19 mouse cellular contexts compared by ENCODE assay signal in genomic region chr12:79442836-79443390, GRCm38 (mm10).
DNase-seq lines count a peak whose midpoint lies in the region; ATAC-seq and TF ChIP-seq lines count a peak whose summit lies in the region.
"Had no signal": no experiment of that assay in that cellular context is flagged by ENCODE, and none has a peak within 500 bp of the region (broad histone marks: within the 10 kb centered on the region; RNA-seq: fewer than 3 reads in every experiment).

No protein-coding gene starts in this region.

- TF ChIP-seq CTCF in spleen, adult 2 months (IDR thresholded peaks at IDR 0.05; ENCODE audit: extremely low read depth, insufficient read depth, insufficient read length, insufficient replicate concordance), result no peak
- no peak for TF ChIP-seq CTCF in hindbrain, postnatal 0 days (IDR thresholded peaks at IDR 0.05; ENCODE audit: low read depth)

- 0 out of 2 replicates have a peak overlapping the region, but pooled peaks have one; percentile 36 for H3K27ac ChIP-seq in kidney, embryonic 16.5 days (ENCODE audit: low read length)
- H3K27ac ChIP-seq in spleen, adult 2 months (ENCODE audit: insufficient read depth, low read length), result 0 out of 2 replicates have a peak overlapping the region, but pooled peaks have one; percentile 26
- H3K27ac ChIP-seq in hindbrain, postnatal 0 days, result no peak overlapping the region
- H3K27ac ChIP-seq: heart, embryonic 15.5 days; hindbrain, embryonic 10.5 days; limb, embryonic 13.5 days; liver, embryonic 15.5 days; midbrain, embryonic 10.5 days had no signal

- TF ChIP-seq POLR2A in spleen, adult 2 months (IDR thresholded peaks at IDR 0.05; ENCODE audit: low read depth, low read length), result no peak

- ATAC-seq in kidney, embryonic 16.5 days (ENCODE audit: low FRiP score, low TSS enrichment), result no peak
- ATAC-seq in hindbrain, postnatal 0 days, result no peak
- ATAC-seq in megakaryocyte, adult 5-6 weeks (ENCODE audit: poor library complexity, severe bottlenecking), result no peak
- ATAC-seq: forebrain, embryonic 14.5 days had no signal

- no peak for DNase-seq in kidney, adult 9 months
- DNase-seq in spleen, adult 2 months (ENCODE audit: low read depth in 1 of 2, low spot score in 2 of 2), result no peak
- DNase-seq in spleen, postnatal 14 days (ENCODE audit: low spot score in 2 of 2), result no peak
- DNase-seq in R1 (ENCODE audit: low read depth, low spot score), result peak; percentile 11
- no peak for DNase-seq in hindbrain, postnatal 0 days (ENCODE audit: low spot score)
- DNase-seq: adrenal gland, adult 2 months; cerebellum, adult 8-10 months; gastrocnemius, postnatal 25 days; kidney, adult 8-10 months; kidney, postnatal 4 days; lung, postnatal 4 days had no signal

- no peak overlapping the region for H3K4me3 ChIP-seq in kidney, embryonic 16.5 days (ENCODE audit: low read length)
- H3K4me3 ChIP-seq in spleen, adult 2 months (ENCODE audit: extremely low read depth, insufficient read depth, insufficient read length), result no peak overlapping the region
- no peak overlapping the region for H3K4me3 ChIP-seq in hindbrain, postnatal 0 days (ENCODE audit: low read length)
- H3K4me3 ChIP-seq: heart, embryonic 15.5 days; hindbrain, embryonic 10.5 days; limb, embryonic 13.5 days; liver, embryonic 15.5 days; midbrain, embryonic 10.5 days had no signal

- no peaks in the 10 kb centered on the region for H3K36me3 ChIP-seq in kidney, embryonic 16.5 days (ENCODE audit: insufficient read depth, low read length)
- H3K36me3 ChIP-seq in spleen, adult 2 months (ENCODE audit: control insufficient read depth, insufficient read depth, low read length), result no peaks in the 10 kb centered on the region
- no peaks in the 10 kb centered on the region for H3K36me3 ChIP-seq in hindbrain, postnatal 0 days (ENCODE audit: insufficient read depth, low read length)
- H3K36me3 ChIP-seq: heart, embryonic 15.5 days; hindbrain, embryonic 10.5 days; limb, embryonic 13.5 days; liver, embryonic 15.5 days; midbrain, embryonic 10.5 days had no signal

- 65% methylated on average over 6 of the region's 6 CpGs for WGBS in kidney, embryonic 16.5 days
- 80% methylated on average over 6 of the region's 6 CpGs for WGBS in spleen, adult 2 months
- 53% methylated on average over 6 of the region's 6 CpGs for WGBS in hindbrain, postnatal 0 days

- no peak overlapping the region for H3K4me2 ChIP-seq in kidney, embryonic 16.5 days (replicated peaks; ENCODE audit: low read depth, low read length)
- no peak overlapping the region for H3K4me2 ChIP-seq in hindbrain, postnatal 0 days (ENCODE audit: low read depth, low read length)
- H3K4me2 ChIP-seq: heart, embryonic 15.5 days; limb, embryonic 13.5 days; liver, embryonic 15.5 days had no signal

- no peaks in the 10 kb centered on the region for H3K27me3 ChIP-seq in kidney, embryonic 16.5 days (ENCODE audit: insufficient read depth, low read length)
- H3K27me3 ChIP-seq in spleen, adult 2 months (ENCODE audit: control insufficient read depth, insufficient read depth, low read length), result no peaks in the 10 kb centered on the region
- H3K27me3 ChIP-seq in hindbrain, postnatal 0 days (ENCODE audit: insufficient read depth, low read length), result no peaks in the 10 kb centered on the region
- H3K27me3 ChIP-seq: heart, embryonic 15.5 days; limb, embryonic 13.5 days; liver, embryonic 15.5 days had no signal

- no peaks in the 10 kb centered on the region for H3K9me3 ChIP-seq in kidney, embryonic 16.5 days (ENCODE audit: low read length)
- H3K9me3 ChIP-seq in hindbrain, postnatal 0 days (ENCODE audit: low read length), result no peaks in the 10 kb centered on the region
- H3K9me3 ChIP-seq: heart, embryonic 15.5 days; hindbrain, embryonic 10.5 days; limb, embryonic 13.5 days; liver, embryonic 15.5 days; midbrain, embryonic 10.5 days had no signal

- H3K4me1 ChIP-seq in kidney, embryonic 16.5 days (ENCODE audit: insufficient read depth, low read length), result 0 out of 2 replicates have a peak, but pooled peaks cover 4% of the 10 kb centered on the region
- peaks cover 23% of the 10 kb centered on the region for H3K4me1 ChIP-seq in spleen, adult 2 months (ENCODE audit: control insufficient read depth, insufficient read depth, insufficient read length)
- H3K4me1 ChIP-seq in hindbrain, postnatal 0 days (ENCODE audit: insufficient read depth, low read length), result no peaks in the 10 kb centered on the region
- H3K4me1 ChIP-seq: heart, embryonic 15.5 days had no signal

- no peak overlapping the region for H3K9ac ChIP-seq in kidney, embryonic 16.5 days (replicated peaks; ENCODE audit: low read length)
- no peak overlapping the region for H3K9ac ChIP-seq in hindbrain, postnatal 0 days (replicated peaks; ENCODE audit: low read length)
- H3K9ac ChIP-seq: heart, embryonic 15.5 days; limb, embryonic 13.5 days; liver, embryonic 15.5 days had no signal
